Mouse (Mus musculus) cerebellum, adult 2 months (tissue): ENCODE measurements around the gene Hoxd9. TPM values are rescaled to one million over a fixed set of nuclear protein-coding genes. Genes with fewer than 3 reads are reported as not detected.

Source experiments
- DNase-seq, 2 experiments: peaks; one replicate each; pipeline ENCODE4 v3.0.0; 2021
- H3K27ac ChIP-seq: fragments of 200-500 bp; 2 replicates; pipeline ENCODE4 v1.5.1; 2012; ENCODE audit warnings: low read length, control low read depth, inconsistent platforms; ENCODE audit not compliant: insufficient read depth
- H3K27me3 ChIP-seq: fragments of 200-500 bp; 2 replicates; pipeline ENCODE4 v1.6.1; 2012; ENCODE audit warnings: inconsistent platforms, mild to moderate bottlenecking, low read length, moderate library complexity; ENCODE audit not compliant: control insufficient read depth, insufficient read depth
- H3K4me1 ChIP-seq: fragments of 200-500 bp; 2 replicates; pipeline ENCODE4 v1.6.1; 2011; ENCODE audit warnings: low read length; ENCODE audit not compliant: control insufficient read depth, insufficient read depth
- H3K4me3 ChIP-seq: fragments of 200-500 bp; replicated peaks from 2 replicates; pipeline ENCODE3; 2011; ENCODE audit warnings: mild to moderate bottlenecking, low read depth, low read length, control low read depth; ENCODE audit not compliant: insufficient read depth
- CTCF ChIP-seq: fragments of 200-500 bp; IDR thresholded peaks from 2 replicates; pipeline ENCODE4 v1.5.1; 2011; ENCODE audit warnings: low read depth, mild to moderate bottlenecking, control low read depth, low read length, moderate library complexity, borderline replicate concordance; ENCODE audit not compliant: insufficient read depth
- POLR2A ChIP-seq: fragments of 200-500 bp; IDR thresholded peaks from 2 replicates; pipeline ENCODE4 v1.6.1; 2011; ENCODE audit warnings: low read length, control low read depth, borderline replicate concordance; ENCODE audit not compliant: insufficient read depth
- WGBS: fragments of 180-500 bp; shearing (Covaris S2); methylation state at CpG from one replicate; pipeline ENCODE4 v1.1.7; 2018; 5-methylcytosine and 5-hydroxymethylcytosine counted together
- polyA plus RNA-seq: library from polyadenylated mRNA; depleted of rRNA; stranded (reverse); fragments of >200 nt; gene quantifications from 2 replicates; pipeline ENCODE4 v1.2.3, GENCODE M21; 2012; rRNA removed

Gene Hoxd9
- not detected in 2 replicates for polyA plus RNA-seq

GRCm38 (mm10) chr2:74697567-74698121 is at the start of gene Hoxd9:
Gene Hoxd9, plus strand, starts transcription at chr2:74697727.
- no peaks in the 10 kb centered on the region for H3K4me1 ChIP-seq
- H3K4me3 ChIP-seq, result no peak within 1 kb of the TSS
- no peak for TF ChIP-seq CTCF
- no peak for TF ChIP-seq POLR2A
- DNase-seq, result no peak
- H3K27ac ChIP-seq, result no peak within 1 kb of the TSS
- WGBS, result 2% methylated on average over 43 of the region's 43 CpGs
- H3K27me3 ChIP-seq, result peaks cover 21% of the 10 kb centered on the region; the same call in 1 of the 2 replicates

GRCm38 (mm10) chr2:74652996-74653340 is 44.6 kb upstream of the Hoxd9 start:
- no peak for TF ChIP-seq CTCF
- TF ChIP-seq POLR2A, result no peak
- Histone ChIP-seq H3K4me1 (no peaks in the 10 kb centered on the region), H3K4me3 (no peak overlapping the region), H3K27me3 (peaks cover 24% of the 10 kb centered on the region; the same call in 1 of the 2 replicates), H3K27ac (no peak overlapping the region)
- DNase-seq, result no peak
- WGBS, result 40% methylated on average over 2 of the region's 2 CpGs

- Histone ChIP-seq H3K27me3 (peaks cover 29% of the 10 kb centered on the region; the same call in 1 of the 2 replicates), H3K27ac (no peak overlapping the region), H3K4me3 (no peak overlapping the region), H3K4me1 (no peaks in the 10 kb centered on the region)
- 14% methylated on average over 17 of the region's 17 CpGs for WGBS
- DNase-seq, result no peak
- TF ChIP-seq CTCF (no peak), POLR2A (no peak)
Observed at GRCm38 (mm10) chr2:74653781-74654535, 43.6 kb upstream of the Hoxd9 start.

DNA sequence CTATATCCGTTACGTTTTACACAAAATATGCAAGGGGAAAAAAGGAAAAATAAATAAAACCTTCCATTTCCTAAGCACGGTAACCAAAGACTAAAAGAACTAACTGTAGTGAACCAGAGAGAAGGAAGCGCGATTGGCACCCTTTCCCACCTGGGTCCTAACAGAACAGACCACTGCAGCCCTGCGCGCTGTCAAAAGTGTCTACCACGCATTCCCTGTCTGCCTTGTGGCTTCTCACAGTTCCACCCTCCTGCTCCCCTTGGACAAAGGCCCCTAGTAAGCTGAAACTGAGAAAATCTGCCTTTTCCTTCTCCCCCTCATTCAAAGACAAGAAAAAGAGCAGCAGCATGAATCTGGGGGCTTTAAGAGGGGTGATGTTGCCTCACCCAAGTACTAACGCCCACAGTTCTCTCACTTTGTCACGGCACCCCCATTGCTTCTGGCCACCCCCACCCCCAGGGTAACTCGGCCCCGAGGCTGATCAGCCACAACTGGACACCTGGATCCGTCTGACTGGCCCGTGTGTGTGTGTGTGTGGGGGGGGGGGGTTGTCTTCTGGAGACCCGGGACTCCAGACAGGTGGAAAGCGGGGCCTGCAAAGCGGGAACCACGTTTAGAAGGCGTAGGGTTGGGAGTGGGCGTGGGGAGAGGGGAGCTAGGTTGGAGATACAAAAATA is 42.6 kb upstream of the Hoxd9 start:
- no peak overlapping the region for H3K27ac ChIP-seq
- DNase-seq, result no peak
- H3K4me3 ChIP-seq, result no peak overlapping the region
- 7% methylated on average over 20 of the region's 20 CpGs for WGBS
- TF ChIP-seq POLR2A (no peak), CTCF (no peak)
- no peaks in the 10 kb centered on the region for H3K4me1 ChIP-seq
- H3K27me3 ChIP-seq, result peaks cover 32% of the 10 kb centered on the region; the same call in 1 of the 2 replicates

- TF ChIP-seq POLR2A, result no peak
- no peak for TF ChIP-seq CTCF
- no peak for DNase-seq
- Histone ChIP-seq H3K27ac (no peak overlapping the region), H3K4me3 (no peak overlapping the region), H3K4me1 (no peaks in the 10 kb centered on the region), H3K27me3 (peaks cover 32% of the 10 kb centered on the region; the same call in 1 of the 2 replicates)
- WGBS, result 3% methylated on average over 43 of the region's 47 CpGs
Observed at GRCm38 (mm10) chr2:74655420-74655781, 42.1 kb upstream of the Hoxd9 start.

DNA sequence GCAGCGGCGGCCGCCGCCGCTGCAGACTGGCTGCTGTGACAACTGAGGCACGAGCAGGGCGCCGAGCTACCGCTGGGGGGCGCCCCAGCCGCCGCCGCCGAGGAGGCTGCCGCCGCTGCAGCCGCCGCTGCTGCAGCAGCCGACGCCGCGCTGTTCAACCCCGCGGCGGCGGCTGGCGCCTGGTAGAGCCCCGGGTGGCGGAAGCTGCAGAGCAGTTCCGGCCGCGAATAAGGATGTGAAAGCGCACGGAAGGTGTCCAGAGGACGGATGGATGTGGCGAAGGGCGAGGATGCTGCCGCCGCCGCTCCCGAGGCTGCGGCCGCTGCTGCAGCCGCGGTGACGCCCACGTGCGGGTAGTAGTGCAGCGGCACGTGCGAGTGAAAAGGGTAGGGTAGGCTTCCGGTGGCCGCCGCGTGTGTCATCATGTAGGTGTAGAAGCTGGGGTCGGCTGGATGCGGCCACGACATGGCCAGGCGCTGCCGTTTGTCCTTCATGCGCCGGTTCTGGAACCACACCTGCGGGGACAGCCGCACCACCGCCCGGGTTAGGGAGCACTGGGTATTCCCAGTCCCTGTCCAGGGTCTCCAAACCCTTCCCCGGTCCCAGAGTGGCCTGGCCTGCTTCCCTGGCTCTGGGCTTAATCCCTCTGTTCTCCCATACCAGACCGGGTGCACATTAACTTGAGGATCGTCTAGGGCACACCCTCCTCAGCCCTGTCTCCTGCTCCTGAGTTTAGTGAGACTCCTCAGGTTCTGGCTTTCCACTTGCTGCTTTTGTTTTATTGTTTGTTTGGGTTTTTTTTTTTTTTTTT is 41.5 kb upstream of the Hoxd9 start:
- Histone ChIP-seq H3K27ac (no peak overlapping the region), H3K27me3 (peaks cover 33% of the 10 kb centered on the region; the same call in 1 of the 2 replicates), H3K4me1 (no peaks in the 10 kb centered on the region), H3K4me3 (no peak overlapping the region)
- no peak for DNase-seq
- no peak for TF ChIP-seq CTCF
- TF ChIP-seq POLR2A, result no peak
- 2% methylated on average over 65 of the region's 69 CpGs for WGBS

DNA sequence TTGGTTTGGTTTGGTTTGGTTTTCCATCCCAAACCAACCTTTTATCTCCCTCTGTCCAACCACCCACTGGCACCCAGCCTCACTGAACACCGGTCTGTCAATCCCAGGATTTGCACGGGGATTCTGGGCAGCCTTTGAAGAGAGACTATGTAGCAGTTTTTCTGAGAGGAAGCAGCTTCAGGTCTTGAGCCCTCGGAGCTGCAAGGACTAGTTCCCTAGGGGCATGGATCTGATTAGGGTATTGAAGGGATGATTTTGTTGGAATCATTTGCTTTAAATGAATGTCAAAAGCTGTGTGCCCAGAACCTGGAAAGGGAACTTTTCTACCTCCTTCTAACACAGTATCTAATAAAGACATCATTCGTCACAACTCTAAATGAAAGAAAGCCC is 40.9 kb upstream of the Hoxd9 start:
- TF ChIP-seq CTCF, result no peak

More for the DNA sequence above, 40.9 kb upstream of the Hoxd9 start:
- Histone ChIP-seq H3K27ac (no peak overlapping the region), H3K4me1 (no peaks in the 10 kb centered on the region), H3K4me3 (no peak overlapping the region), H3K27me3 (peaks cover 33% of the 10 kb centered on the region; the same call in 1 of the 2 replicates)
- no peak for DNase-seq
- WGBS, result 4% methylated on average over 4 of the region's 4 CpGs
